Mouse (Mus musculus): Measurements from ENCODE around the gene Gsg1l2. TPM values are rescaled to one million over a fixed set of nuclear protein-coding genes. Genes with fewer than 3 reads are reported as not detected.

Gene Gsg1l2
- polyA plus RNA-seq (2014; fragmentation: Illumina TruSeq; extraction: RNeasy Lipid Tissue Mini Kit (QIAGEN cat#74804); ENCODE audit: low read depth, low replicate concordance) = not detected

GRCm38 (mm10) chr11:67774379-67774778, at the start of gene Gsg1l2:
Gsg1l2 (plus strand) TSS chr11:67774608.

DNA sequence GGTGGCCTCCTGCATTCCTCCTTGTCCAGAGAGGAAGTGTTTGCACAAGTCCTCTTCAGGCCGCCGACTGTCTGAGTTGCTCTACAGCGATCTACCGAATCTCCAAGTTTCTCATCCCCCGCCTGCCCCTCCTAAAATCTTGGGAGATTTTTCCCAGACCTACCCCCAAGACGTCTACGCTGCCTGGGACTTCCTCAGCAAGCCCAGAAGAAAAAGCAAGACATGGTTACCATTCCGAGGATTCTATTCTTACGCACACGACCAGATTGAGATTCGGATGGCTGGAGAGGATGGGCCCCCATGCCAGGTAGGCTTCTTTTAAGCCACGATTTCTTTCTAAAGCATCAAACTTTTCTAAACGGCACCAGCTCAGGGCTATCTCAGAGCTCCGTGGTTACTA, 3.4 kb upstream of the Gsg1l2 start, which contains the start of gene Glp2r:
Glp2r (minus strand) TSS at position 101 of the 400 bp plus-strand sequence.

GRCm38 (mm10) chr11:67797931-67798330, 23.5 kb downstream of the Gsg1l2 start, which contains the start of gene Dhrs7c:
Dhrs7c (plus strand) TSS chr11:67798187.

Other genes with a start within 250 kb of the Gsg1l2 start
- not detected for gene Rcvrn, start 79.3 kb upstream of the Gsg1l2 start, polyA plus RNA-seq (2014; fragmentation: Illumina TruSeq; extraction: RNeasy Lipid Tissue Mini Kit (QIAGEN cat#74804); ENCODE audit: low read depth, low replicate concordance)
- gene Glp2r, start 3.5 kb upstream of the Gsg1l2 start, polyA plus RNA-seq (2014; fragmentation: Illumina TruSeq; extraction: RNeasy Lipid Tissue Mini Kit (QIAGEN cat#74804); ENCODE audit: low read depth, low replicate concordance) = 0.15 TPM
- gene Dhrs7c, start 23.6 kb downstream of the Gsg1l2 start, polyA plus RNA-seq (2014; fragmentation: Illumina TruSeq; extraction: RNeasy Lipid Tissue Mini Kit (QIAGEN cat#74804); ENCODE audit: low read depth, low replicate concordance) = not detected
- 5.4 TPM for gene Usp43, start 147.5 kb downstream of the Gsg1l2 start, polyA plus RNA-seq (2014; fragmentation: Illumina TruSeq; extraction: RNeasy Lipid Tissue Mini Kit (QIAGEN cat#74804); ENCODE audit: low read depth, low replicate concordance)
- 7.3 TPM for gene Cfap52, start 191.0 kb downstream of the Gsg1l2 start, polyA plus RNA-seq (2014; fragmentation: Illumina TruSeq; extraction: RNeasy Lipid Tissue Mini Kit (QIAGEN cat#74804); ENCODE audit: low read depth, low replicate concordance)
- 28.5 TPM for gene Stx8, start 191.6 kb downstream of the Gsg1l2 start, polyA plus RNA-seq (2014; fragmentation: Illumina TruSeq; extraction: RNeasy Lipid Tissue Mini Kit (QIAGEN cat#74804); ENCODE audit: low read depth, low replicate concordance)

Data from adipose tissue, adult 10 weeks (tissue).